Mouse (Mus musculus) embryonic facial prominence, embryonic 14.5 days (tissue): ENCODE results near the gene Gm648. TPM values are rescaled to one million over a fixed set of nuclear protein-coding genes. Genes with fewer than 3 reads are reported as not detected.
"Not testable (repeated sequence)": the region's sequence is repeated elsewhere in the genome, so short reads cannot be mapped to it uniquely, and the experiment has no call there.

ENCODE experiments used
- ATAC-seq: fragments of 200-750 bp; cut with Nextera tagmentation; 2 replicates; pipeline ENCODE4 v1.8.0; 2017; ENCODE audit warnings: low read depth, moderate number of reproducible peaks, moderate TSS enrichment
- DNase-seq: peaks from one replicate; pipeline ENCODE4 v3.0.0-alpha.2; 2015; ENCODE audit warnings: low spot score
- H3K27ac ChIP-seq: fragments of 300-500 bp; sonication (generic); replicated peaks from 2 replicates; pipeline ENCODE4 v1.5.1; 2014; ENCODE audit warnings: low read depth, mild to moderate bottlenecking, low read length, moderate library complexity
- H3K27me3 ChIP-seq: fragments of 300-500 bp; sonication (generic); replicated peaks from 2 replicates; pipeline ENCODE4 v1.6.1; 2014; ENCODE audit warnings: low read length; ENCODE audit not compliant: control insufficient read depth, insufficient read depth
- H3K36me3 ChIP-seq: fragments of 300-500 bp; sonication (generic); 2 replicates; pipeline ENCODE4 v1.6.1; 2014; ENCODE audit warnings: low read length, mixed read lengths; ENCODE audit not compliant: control insufficient read depth, insufficient read depth
- H3K4me1 ChIP-seq: fragments of 300-500 bp; sonication (generic); 2 replicates; pipeline ENCODE4 v1.6.1; 2014; ENCODE audit warnings: antibody characterized with exemption, low read length; ENCODE audit not compliant: control insufficient read depth, insufficient read depth
- H3K4me2 ChIP-seq: fragments of 300-500 bp; sonication (generic); 2 replicates; pipeline ENCODE4 v1.6.1; 2014; ENCODE audit warnings: low read depth, mild to moderate bottlenecking, low read length, moderate library complexity, mixed read lengths
- H3K4me3 ChIP-seq: fragments of 300-500 bp; sonication (generic); 2 replicates; pipeline ENCODE4 v1.5.1; 2014; ENCODE audit warnings: low read depth, mild to moderate bottlenecking, low read length
- H3K9ac ChIP-seq: fragments of 300-500 bp; sonication (generic); 2 replicates; pipeline ENCODE4 v1.6.1; 2014; ENCODE audit warnings: low read depth, mild to moderate bottlenecking, low read length, moderate library complexity, mixed read lengths
- H3K9me3 ChIP-seq: fragments of 300-500 bp; sonication (generic); 2 replicates; pipeline ENCODE4 v1.6.1; 2016; ENCODE audit warnings: low read length; ENCODE audit not compliant: control insufficient read depth
- WGBS: fragments of 180-500 bp; shearing (Covaris S2); extraction: QIAGEN DNeasy Blood & Tissue Kit; methylation state at CpG from one replicate; pipeline ENCODE4 v1.1.7; 2014; 5-methylcytosine and 5-hydroxymethylcytosine counted together
- microRNA-seq: library from miRNA; unstranded; fragments of <30 nt; microRNA quantifications from one replicate; pipeline ENCODE4, GENCODE M21; 2016; ENCODE audit warnings: borderline number of aligned reads
- polyA plus RNA-seq: library from polyadenylated mRNA; unstranded; fragments of >200 nt; fragmentation: Nextera tagmentation; extraction: Ambion mirVana; gene quantifications from 2 replicates; pipeline ENCODE4 v1.2.1, GENCODE M21; 2014

Gene Gm648
- polyA plus RNA-seq, 1 experiment from 2014 or later: not detected

DNA sequence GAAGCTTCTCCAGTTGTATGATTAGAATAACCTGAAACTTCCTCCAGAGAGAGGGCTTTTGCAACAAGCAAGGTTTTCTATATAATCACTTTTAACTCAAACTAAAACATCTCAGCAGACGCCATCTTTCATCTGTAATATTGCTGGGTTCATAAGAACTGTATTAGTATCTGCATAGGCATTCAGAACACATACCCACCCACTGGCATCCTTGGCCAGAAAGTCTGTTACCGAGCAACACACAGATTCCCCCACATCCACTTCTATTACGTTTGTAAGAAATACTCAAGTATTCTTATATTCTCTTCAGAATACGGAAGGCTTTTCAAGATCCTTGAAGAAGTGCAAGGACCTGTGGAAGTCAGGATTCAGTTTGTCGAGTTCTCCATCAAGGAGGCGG is 25.0 kb downstream of the Gm648 start, which contains the start of gene Gm10477:
TSS of gene Gm10477 (plus strand) at position 301 of the 400 bp plus-strand sequence.
- not testable (repeated sequence) for H3K9me3 ChIP-seq, H3K27ac ChIP-seq, H3K36me3 ChIP-seq, H3K27me3 ChIP-seq, H3K4me1 ChIP-seq, H3K4me2 ChIP-seq, ATAC-seq, H3K4me3 ChIP-seq, DNase-seq, H3K9ac ChIP-seq
- WGBS: 85% methylated on average over 6 of the region's 6 CpGs

DNA sequence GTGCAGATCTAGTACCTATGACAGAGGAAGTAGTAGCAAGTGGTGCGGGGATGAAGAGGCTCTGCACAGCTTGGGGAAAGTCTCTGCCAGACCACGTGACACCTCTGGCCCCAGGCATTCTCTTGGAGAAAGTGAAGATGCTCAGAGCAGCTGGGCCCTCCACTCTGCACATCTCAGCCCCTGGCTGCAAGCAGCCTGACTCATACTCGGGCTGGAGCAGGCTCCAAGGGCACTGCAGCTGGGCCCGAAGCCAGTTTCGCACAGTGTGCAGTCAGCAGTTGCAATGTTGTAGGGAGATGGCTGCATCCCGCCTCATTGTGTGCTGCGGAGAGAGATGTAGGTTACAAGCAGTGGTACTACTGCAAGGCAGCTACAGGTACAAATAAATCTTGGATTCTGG is 52.2 kb downstream of the Gm648 start:
- H3K4me2 ChIP-seq: no peak overlapping the region
- no peaks in the 10 kb centered on the region for H3K9me3 ChIP-seq
- no peak overlapping the region for H3K9ac ChIP-seq
- H3K27ac ChIP-seq: no peak overlapping the region
- H3K27me3 ChIP-seq: no peaks in the 10 kb centered on the region
- ATAC-seq (no peak), DNase-seq (no peak)
- H3K36me3 ChIP-seq: peaks cover 7% of the 10 kb centered on the region
- H3K4me3 ChIP-seq: no peak overlapping the region
- no peaks in the 10 kb centered on the region for H3K4me1 ChIP-seq
- 70% methylated on average over 7 of the region's 7 CpGs for WGBS

Small RNA genes lying within 50 kb of the gene (microRNA-seq; reads per million reads assigned to microRNA genes)
- gene Mir5116: not detected

Other genes with a start within 250 kb of the Gm648 start
- gene Zfp449, start 203.2 kb downstream of the Gm648 start, polyA plus RNA-seq: 10.7 and 11.6 TPM in 2 replicates
- gene Smim10l2a, start 175.0 kb downstream of the Gm648 start, polyA plus RNA-seq: 3.3 and 4.0 TPM in 2 replicates
- gene Gm2174, start 101.6 kb downstream of the Gm648 start, polyA plus RNA-seq: 3.5 and 4.3 TPM in 2 replicates
- gene Ints6l, start 94.7 kb downstream of the Gm648 start, polyA plus RNA-seq: 28.0 and 30.9 TPM in 2 replicates
- not detected in 2 replicates for gene Gm10477, start 24.9 kb downstream of the Gm648 start, polyA plus RNA-seq
- 25.4 and 25.6 TPM in 2 replicates for gene Mmgt1, start 48.5 kb upstream of the Gm648 start, polyA plus RNA-seq
- 11.8 and 14.8 TPM in 2 replicates for gene Slc9a6, start 60.2 kb upstream of the Gm648 start, polyA plus RNA-seq
- gene Fhl1, start 182.2 kb upstream of the Gm648 start, polyA plus RNA-seq: 291 and 452 TPM in 2 replicates